Mouse (Mus musculus) CH12.LX (cell line): ENCODE measurements around the gene Thg1l.

Source experiments
- CTCF ChIP-seq, 2 experiments: IDR thresholded peaks in 1 of 2; conservative IDR thresholded peaks in 1 of 2; 2 replicates each; pipeline ENCODE4 v1.5.1; 2011 to 2012; ENCODE audit warnings: low read depth in 2 of 2, low read length in 2 of 2, improper control_type of control experiment in 1 of 2, inconsistent platforms in 1 of 2, mild to moderate bottlenecking in 1 of 2, moderate library complexity in 1 of 2
- ELF1 ChIP-seq: IDR thresholded peaks from 2 replicates; pipeline ENCODE4 v1.6.1; 2014; ENCODE audit warnings: low read depth, mild to moderate bottlenecking, inconsistent platforms, low read length, improper control_type of control experiment
- EP300 ChIP-seq: IDR thresholded peaks from 2 replicates; pipeline ENCODE4 v1.6.1; 2011; ENCODE audit warnings: low read length, improper control_type of control experiment
- HCFC1 ChIP-seq: IDR thresholded peaks from 2 replicates; pipeline ENCODE4 v1.6.1; 2012; ENCODE audit warnings: low read depth, mild to moderate bottlenecking, inconsistent platforms, low read length, improper control_type of control experiment
- MAZ ChIP-seq: IDR thresholded peaks from 2 replicates; pipeline ENCODE4 v1.6.1; 2012; ENCODE audit warnings: low read depth, mild to moderate bottlenecking, inconsistent platforms, low read length, improper control_type of control experiment, moderate library complexity
- POLR2A ChIP-seq: IDR thresholded peaks from 2 replicates; pipeline ENCODE4 v1.6.1; 2011; ENCODE audit warnings: low read depth, mild to moderate bottlenecking, improper control_type of control experiment, low read length
- RAD21 ChIP-seq: IDR thresholded peaks from 2 replicates; pipeline ENCODE4 v1.6.1; 2011; ENCODE audit warnings: low read depth, mild to moderate bottlenecking, low read length, improper control_type of control experiment, moderate library complexity
- SIN3A ChIP-seq: IDR thresholded peaks from 2 replicates; pipeline ENCODE4 v1.6.1; 2012; ENCODE audit warnings: low read length, improper control_type of control experiment, inconsistent platforms
- SMC3 ChIP-seq: IDR thresholded peaks from 2 replicates; pipeline ENCODE4 v1.6.1; 2011; ENCODE audit warnings: low read depth, low read length, improper control_type of control experiment
- TCF12 ChIP-seq: IDR thresholded peaks from 2 replicates; pipeline ENCODE4 v1.6.1; 2014; ENCODE audit warnings: low read depth, mild to moderate bottlenecking, inconsistent platforms, low read length, improper control_type of control experiment
- ZC3H11A ChIP-seq: IDR thresholded peaks from 2 replicates; pipeline ENCODE4 v1.6.1; 2012; ENCODE audit warnings: low read depth, mild to moderate bottlenecking, inconsistent platforms, low read length, improper control_type of control experiment
- ZNF384 ChIP-seq: IDR thresholded peaks from 2 replicates; pipeline ENCODE4 v1.6.1; 2012; ENCODE audit warnings: low read depth, low read length, improper control_type of control experiment, inconsistent platforms

DNA sequence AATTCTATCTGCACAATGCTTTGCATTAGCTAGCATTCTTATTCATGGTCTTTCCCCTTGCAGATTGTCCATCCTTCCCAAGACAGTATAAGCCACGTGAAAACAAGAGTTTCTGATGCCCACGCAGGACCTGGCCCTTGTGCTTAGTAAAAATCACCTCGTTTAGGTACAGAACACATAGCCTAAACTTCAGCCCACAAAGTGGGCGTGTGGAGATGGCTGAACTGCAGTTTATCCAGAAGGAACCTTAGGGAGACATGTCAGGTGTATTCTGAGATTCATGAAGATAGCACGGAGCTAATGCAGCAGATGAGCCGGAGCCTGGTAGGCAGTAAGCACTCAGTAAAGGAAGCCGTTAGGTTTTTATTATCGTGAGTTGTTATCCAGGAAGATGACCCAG, 34.3 kb downstream of the Thg1l start:
- TF ChIP-seq SIN3A, result no peak
- no peak for TF ChIP-seq CTCF (conservative IDR thresholded peaks at IDR 0.05 in 1 of 2, IDR thresholded peaks at IDR 0.05 in 1 of 2; ENCODE audit: low read depth in 2 of 2, low read length in 2 of 2)
- TF ChIP-seq RAD21, result no peak
- TF ChIP-seq POLR2A, result no peak
- no peak for TF ChIP-seq MAZ
- no peak for TF ChIP-seq SMC3
- no peak for TF ChIP-seq ZNF384
- TF ChIP-seq EP300, result no peak
- no peak for TF ChIP-seq TCF12
- TF ChIP-seq HCFC1, result no peak
- no peak for TF ChIP-seq ZC3H11A
- TF ChIP-seq ELF1, result no peak
